8 mouse cellular contexts compared by ENCODE assay signal in genomic region chr2:71598368-71598767, GRCm38 (mm10). TPM values are rescaled to one million over a fixed set of nuclear protein-coding genes. Genes with fewer than 3 reads are reported as not detected.
DNase-seq lines count a peak whose midpoint lies in the region; ATAC-seq lines count a peak whose summit lies in the region.

No protein-coding gene starts in this region.

- no peak overlapping the region for H3K27ac ChIP-seq in limb, embryonic 12.5 days

- H3K4me1 ChIP-seq in limb, embryonic 12.5 days (replicated peaks): peaks cover 21% of the 10 kb centered on the region

- peak; percentile 82 for ATAC-seq in frontal cortex, adult (ENCODE audit: low TSS enrichment)
- ATAC-seq in limb, embryonic 12.5 days (ENCODE audit: insufficient number of reproducible peaks, insufficient read depth, low FRiP score, low TSS enrichment, low read depth): no peak

- no peak overlapping the region for H3K9ac ChIP-seq in limb, embryonic 12.5 days (replicated peaks)

- H3K36me3 ChIP-seq in limb, embryonic 12.5 days: no peaks in the 10 kb centered on the region

- peak overlapping the region; percentile 18 for H3K4me2 ChIP-seq in limb, embryonic 12.5 days

- 61% methylated on average over 10 of the region's 10 CpGs for WGBS in limb, embryonic 12.5 days

- H3K27me3 ChIP-seq in limb, embryonic 12.5 days: 0 out of 2 replicates have a peak, but pooled peaks cover 1% of the 10 kb centered on the region

- H3K4me3 ChIP-seq in limb, embryonic 12.5 days (replicated peaks): no peak overlapping the region

- H3K9me3 ChIP-seq in limb, embryonic 12.5 days: no peaks in the 10 kb centered on the region

- no peak for DNase-seq in frontal cortex, postnatal 25 days (ENCODE audit: low spot score in 2 of 2)
- peak; percentile 38 to 57 for DNase-seq in right cerebral cortex, adult 2 months (ENCODE audit: low spot score in 2 of 2)
- DNase-seq in right cerebral cortex, postnatal 14 days: no peak
- peak; percentile 39 for DNase-seq in telencephalon, adult 2 months (ENCODE audit: low read depth, low spot score)
- no peak for DNase-seq in cerebellum, adult 8-10 months
- no peak for DNase-seq in adrenal gland, postnatal 25 days

RNA-seq across cellular contexts. Expression of gene Dlx2, which starts 51.8 kb away (rescaled TPM):
- 6.0 and 7.0 TPM in 2 replicates for polyA plus RNA-seq in limb, embryonic 12.5 days (2016; fragmentation: Nextera tagmentation; extraction: Ambion mirVana)
- total RNA-seq in adrenal gland, postnatal 25 days (2021): 0.33 and 0.48 TPM in 2 replicates

Comparison
In these comparisons a context has a peak if more than half of its experiments do, and no peak if none do; other contexts are left out.
1. DNase-seq: peak in right cerebral cortex, adult 2 months (2 of 2) and telencephalon, adult 2 months (single experiment); none in frontal cortex, postnatal 25 days (0 of 2), right cerebral cortex, postnatal 14 days (single experiment), cerebellum, adult 8-10 months (single experiment) and adrenal gland, postnatal 25 days (single experiment).